Mouse (Mus musculus) brain, embryonic 14.5 days (tissue): ENCODE results near the gene Pccb.

Experiments used
- CTCF ChIP-seq: fragments of 200-500 bp; IDR thresholded peaks from 2 replicates; pipeline ENCODE4 v1.5.1; 2012; ENCODE audit warnings: inconsistent platforms, mild to moderate bottlenecking, moderate library complexity, borderline replicate concordance; ENCODE audit not compliant: insufficient read depth, insufficient read length; ENCODE audit errors: extremely low read depth
- POLR2A ChIP-seq: fragments of 200-500 bp; IDR thresholded peaks from 2 replicates; pipeline ENCODE4 v1.6.1; 2012; ENCODE audit warnings: mild to moderate bottlenecking, inconsistent platforms, borderline replicate concordance; ENCODE audit not compliant: poor library complexity, insufficient read depth, insufficient read length, severe bottlenecking; ENCODE audit errors: extremely low read depth

GRCm38 (mm10) chr9:100962903-100963427, 71.7 kb downstream of the Pccb start:
- TF ChIP-seq CTCF (no peak), POLR2A (no peak)
